Mouse (Mus musculus) stomach, embryonic 16.5 days (tissue): Measurements from ENCODE around the gene Hist1h2be. TPM values are rescaled to one million over a fixed set of nuclear protein-coding genes. Genes with fewer than 3 reads are reported as not detected.
"Not testable (repeated sequence)": the region's sequence is repeated elsewhere in the genome, so short reads cannot be mapped to it uniquely, and the experiment has no call there.

Experiments used
- ATAC-seq: fragments of 200-750 bp; cut with Nextera tagmentation; 2 replicates; pipeline ENCODE4 v1.8.0; 2017; ENCODE audit warnings: moderate number of reproducible peaks, moderate TSS enrichment; ENCODE audit not compliant: insufficient read depth, low FRiP score
- H3K27ac ChIP-seq: fragments of 300-500 bp; sonication (generic); 2 replicates; pipeline ENCODE4 v1.5.1; 2014; ENCODE audit warnings: low read length
- H3K27me3 ChIP-seq: fragments of 300-500 bp; sonication (generic); 2 replicates; pipeline ENCODE4 v1.6.1; 2014; ENCODE audit warnings: low read length, control low read depth, mixed read lengths; ENCODE audit not compliant: control insufficient read depth, insufficient read depth
- H3K36me3 ChIP-seq: fragments of 300-500 bp; sonication (generic); 2 replicates; pipeline ENCODE4 v1.6.1; 2014; ENCODE audit warnings: low read length; ENCODE audit not compliant: control insufficient read depth, insufficient read depth
- H3K4me1 ChIP-seq: fragments of 300-500 bp; sonication (generic); 2 replicates; pipeline ENCODE4 v1.6.1; 2014; ENCODE audit warnings: low read length, control low read depth, mixed read lengths; ENCODE audit not compliant: control insufficient read depth, insufficient read depth
- H3K4me2 ChIP-seq: fragments of 300-500 bp; sonication (generic); 2 replicates; pipeline ENCODE4 v1.6.1; 2014; ENCODE audit warnings: low read depth, low read length, mixed read lengths
- H3K4me3 ChIP-seq: fragments of 300-500 bp; sonication (generic); replicated peaks from 2 replicates; pipeline ENCODE4 v1.5.1; 2014; ENCODE audit warnings: mild to moderate bottlenecking, low read length
- H3K9ac ChIP-seq: fragments of 300-500 bp; sonication (generic); 2 replicates; pipeline ENCODE4 v1.6.1; 2014; ENCODE audit warnings: low read length
- H3K9me3 ChIP-seq: fragments of 300-500 bp; sonication (generic); replicated peaks from 2 replicates; pipeline ENCODE4 v1.6.1; 2016; ENCODE audit warnings: low read length, control low read depth; ENCODE audit not compliant: control insufficient read depth
- WGBS: fragments of 180-500 bp; shearing (Covaris S2); extraction: QIAGEN DNeasy Blood & Tissue Kit; methylation state at CpG from one replicate; pipeline ENCODE4 v1.1.7; 2014; 5-methylcytosine and 5-hydroxymethylcytosine counted together
- polyA plus RNA-seq: library from polyadenylated mRNA; unstranded; fragments of >200 nt; fragmentation: Nextera tagmentation; extraction: Ambion mirVana; gene quantifications from 2 replicates; pipeline ENCODE4 v1.2.1, GENCODE M21; 2015

Hist1h2be gene
- polyA plus RNA-seq, 1 experiment from 2014 or later = 3.0 TPM

DNA sequence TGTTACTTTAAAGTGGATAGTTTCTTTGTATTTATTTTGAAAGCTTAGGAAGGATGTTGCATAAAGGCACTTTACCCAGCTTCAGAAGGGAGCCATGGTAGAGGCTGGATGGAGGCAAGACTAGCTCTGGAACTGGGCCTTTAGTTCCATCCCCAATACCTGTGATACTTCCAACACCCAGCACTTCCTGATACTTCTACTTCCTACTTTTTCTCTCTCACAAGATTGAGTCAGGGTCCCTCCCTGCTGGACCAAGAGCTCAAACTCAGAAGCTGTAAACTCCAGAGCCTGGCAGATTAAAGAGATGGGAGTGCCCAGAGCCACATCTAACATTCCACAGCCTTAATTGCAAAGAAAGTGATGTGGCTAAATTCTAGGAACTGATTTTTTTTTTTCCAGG lies 36.6 kb downstream of the Hist1h2be start:
- no peak for ATAC-seq
- Histone ChIP-seq H3K4me1 (peaks cover 32% of the 10 kb centered on the region), H3K27ac (peak overlapping the region; percentile 97), H3K9me3 (no peaks in the 10 kb centered on the region), H3K27me3 (no peaks in the 10 kb centered on the region), H3K4me3 (peak overlapping the region; percentile 49), H3K4me2 (peak overlapping the region; percentile 85), H3K36me3 (no peaks in the 10 kb centered on the region), H3K9ac (peak overlapping the region; percentile 59)

DNA sequence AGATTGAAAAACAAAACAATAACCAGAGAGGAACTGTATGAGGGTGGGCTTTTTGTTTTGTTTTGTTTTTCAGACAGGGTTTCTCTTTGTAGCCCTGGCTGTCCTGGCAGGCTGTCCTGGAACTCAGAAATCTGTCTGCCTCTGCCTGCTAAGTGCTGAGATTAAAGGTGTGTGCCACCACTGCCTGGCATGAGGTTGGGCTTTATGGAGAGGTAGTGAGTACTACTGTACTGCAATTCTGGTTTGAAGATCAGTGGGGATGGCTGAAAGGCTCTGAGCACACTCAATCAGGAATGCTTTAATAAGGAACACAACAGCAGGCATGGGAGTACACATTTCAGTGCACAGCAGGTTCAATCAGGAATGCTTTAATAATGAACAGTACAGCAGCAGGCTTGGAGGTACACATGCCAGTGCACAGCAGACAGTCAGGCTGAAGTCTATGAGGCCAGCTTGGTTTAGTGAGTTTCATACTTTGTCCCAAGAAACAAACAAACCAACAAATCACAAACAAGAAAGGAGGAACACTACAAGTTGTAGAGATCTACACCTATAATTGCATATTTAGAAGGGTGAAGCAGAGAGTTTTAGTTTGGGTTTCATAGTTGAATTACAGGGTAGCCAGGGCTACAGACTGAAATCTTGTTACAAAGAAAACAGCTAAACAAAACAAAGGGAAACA lies 37.4 kb downstream of the Hist1h2be start:
- no peak overlapping the region for H3K9ac ChIP-seq
- no peak overlapping the region for H3K4me2 ChIP-seq
- no peaks in the 10 kb centered on the region for H3K36me3 ChIP-seq
- peak overlapping the region; percentile 68 for H3K27ac ChIP-seq
- no peaks in the 10 kb centered on the region for H3K9me3 ChIP-seq
- no peaks in the 10 kb centered on the region for H3K27me3 ChIP-seq
- H3K4me1 ChIP-seq = peaks cover 32% of the 10 kb centered on the region
- ATAC-seq = no peak
- no peak overlapping the region for H3K4me3 ChIP-seq

DNA sequence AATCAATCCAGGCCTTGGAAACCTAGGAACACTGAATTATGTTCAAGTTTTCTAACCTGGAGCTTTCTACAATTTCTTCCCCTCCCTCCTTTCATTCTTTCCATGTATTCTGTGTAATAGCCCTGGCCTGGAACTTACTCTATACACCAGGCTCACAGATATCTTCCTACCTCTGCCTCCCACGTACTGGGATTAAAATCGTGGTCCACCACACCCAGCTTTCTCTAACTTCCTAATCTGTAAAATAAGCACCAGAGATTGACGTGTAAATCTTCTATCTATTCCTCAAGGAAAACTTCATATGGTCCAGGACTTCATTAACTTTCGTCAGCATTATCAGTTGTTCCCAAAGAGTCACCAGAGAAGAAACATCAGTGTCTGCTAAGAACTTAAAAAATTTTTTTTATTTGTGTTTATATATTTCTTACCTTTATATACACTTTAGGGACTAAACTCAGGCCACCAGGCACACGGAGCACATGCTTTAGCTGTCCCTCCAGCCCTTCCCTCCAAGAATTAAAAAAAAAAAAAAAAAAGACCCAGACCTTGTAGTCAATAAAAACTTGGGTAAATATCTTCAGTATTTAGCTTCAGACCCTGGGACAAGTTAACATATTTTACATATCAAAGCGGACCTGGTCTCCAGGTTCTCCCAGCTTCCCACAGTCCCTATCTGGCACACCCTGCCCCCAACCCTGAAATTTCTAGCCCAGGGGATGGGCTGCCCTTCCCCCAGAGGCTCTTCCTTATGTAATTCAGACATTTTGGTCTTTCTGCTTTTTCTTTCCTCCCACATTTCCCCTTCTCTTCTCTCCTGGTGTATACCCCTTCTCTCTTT lies 38.5 kb downstream of the Hist1h2be start:
- Histone ChIP-seq H3K9ac (peak overlapping the region; percentile 70), H3K4me1 (peaks cover 32% of the 10 kb centered on the region), H3K27me3 (no peaks in the 10 kb centered on the region), H3K9me3 (no peaks in the 10 kb centered on the region), H3K27ac (peak overlapping the region; percentile 86), H3K36me3 (no peaks in the 10 kb centered on the region), H3K4me3 (peak overlapping the region; percentile 58), H3K4me2 (peak overlapping the region; percentile 83)
- no peak for ATAC-seq
- WGBS = 12% methylated on average over 6 of the region's 6 CpGs

DNA sequence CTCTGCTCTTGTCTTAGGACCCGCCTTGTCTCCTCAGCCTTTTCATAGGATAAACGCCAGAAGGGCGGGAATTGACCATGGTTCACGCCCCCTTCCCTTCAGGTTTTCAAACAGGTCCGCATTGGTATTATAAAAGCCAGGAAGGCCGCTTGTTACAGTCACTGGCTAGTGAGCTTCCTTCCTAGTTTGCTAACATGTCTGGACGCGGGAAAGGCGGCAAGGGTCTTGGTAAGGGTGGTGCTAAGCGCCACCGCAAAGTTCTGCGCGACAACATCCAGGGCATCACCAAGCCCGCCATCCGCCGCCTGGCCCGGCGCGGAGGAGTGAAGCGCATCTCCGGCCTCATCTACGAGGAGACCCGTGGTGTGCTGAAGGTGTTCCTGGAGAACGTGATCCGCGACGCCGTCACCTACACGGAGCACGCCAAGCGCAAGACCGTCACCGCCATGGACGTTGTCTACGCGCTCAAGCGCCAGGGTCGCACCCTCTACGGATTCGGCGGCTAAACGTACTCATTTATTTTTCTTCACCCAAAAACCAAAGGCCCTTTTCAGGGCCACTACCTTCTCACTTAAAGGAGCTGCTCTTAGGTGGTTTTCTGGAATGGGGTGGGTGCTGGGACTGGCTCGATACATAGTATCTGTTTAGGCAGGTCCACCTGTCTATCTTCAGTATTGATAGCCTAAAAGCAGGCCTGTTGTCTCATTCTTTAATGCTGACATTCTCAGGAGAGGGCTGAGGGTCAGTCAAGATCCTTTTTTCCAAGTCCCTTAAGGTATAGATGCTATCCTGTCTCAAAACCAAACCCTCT lies 39.3 kb downstream of the Hist1h2be start, which contains the start of gene Hist1h4d:
Gene Hist1h4d (plus strand): TSS at position 191 of the 811 bp plus-strand sequence.
- peak within 1 kb of the TSS; percentile 70 for H3K9ac ChIP-seq
- H3K27ac ChIP-seq = peak within 1 kb of the TSS; percentile 86
- no peaks in the 10 kb centered on the region for H3K36me3 ChIP-seq
- peak within 1 kb of the TSS; percentile 58 for H3K4me3 ChIP-seq
- no peaks in the 10 kb centered on the region for H3K27me3 ChIP-seq
- no peaks in the 10 kb centered on the region for H3K9me3 ChIP-seq
- under 1% methylated on average over 43 of the region's 43 CpGs for WGBS
- ATAC-seq = peak; percentile 90
- peaks cover 36% of the 10 kb centered on the region for H3K4me1 ChIP-seq
- H3K4me2 ChIP-seq = peak within 1 kb of the TSS; percentile 83

DNA sequence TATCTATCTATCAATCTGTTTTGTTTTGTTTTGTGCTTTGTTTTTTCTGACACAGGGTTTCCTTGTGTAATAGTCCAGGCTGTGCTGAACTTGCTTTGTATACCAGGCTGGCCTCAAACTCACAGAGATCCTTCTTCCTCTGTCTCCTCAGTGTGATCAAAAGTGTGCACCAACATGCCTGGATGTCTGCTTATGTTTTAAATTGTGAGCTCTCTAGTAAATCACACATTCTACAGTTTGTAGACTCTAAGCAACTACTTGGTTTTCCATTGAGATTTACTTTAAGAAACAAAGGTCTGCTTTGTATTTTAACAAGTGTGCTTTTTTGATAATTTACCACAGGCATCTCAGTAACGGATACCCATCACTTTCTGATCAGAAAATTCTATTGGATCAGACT lies 43.1 kb downstream of the Hist1h2be start:
- Histone ChIP-seq H3K27ac (no peak overlapping the region), H3K9me3 (no peaks in the 10 kb centered on the region), H3K4me3 (no peak overlapping the region), H3K9ac (no peak overlapping the region), H3K4me2 (no peak overlapping the region), H3K27me3 (no peaks in the 10 kb centered on the region), H3K4me1 (peaks cover 33% of the 10 kb centered on the region), H3K36me3 (no peaks in the 10 kb centered on the region)
- 96% methylated on average over 1 of the region's 1 CpGs for WGBS
- no peak for ATAC-seq

- H3K27ac ChIP-seq = peak overlapping the region; percentile 90
- H3K4me1 ChIP-seq = peaks cover 32% of the 10 kb centered on the region
- WGBS = 24% methylated on average over 6 of the region's 6 CpGs
- H3K9ac ChIP-seq = peak overlapping the region; percentile 64
- no peaks in the 10 kb centered on the region for H3K9me3 ChIP-seq
- ATAC-seq = no peak
- H3K27me3 ChIP-seq = no peaks in the 10 kb centered on the region
- peak overlapping the region; percentile 78 for H3K4me2 ChIP-seq
- peak overlapping the region; percentile 52 for H3K4me3 ChIP-seq
- H3K36me3 ChIP-seq = no peaks in the 10 kb centered on the region
Observed at GRCm38 (mm10) chr13:23576906-23577639, 43.9 kb downstream of the Hist1h2be start.

- Histone ChIP-seq H3K4me3 (peak overlapping the region; percentile 52), H3K36me3 (no peaks in the 10 kb centered on the region), H3K9ac (peak overlapping the region; percentile 64), H3K27ac (peak overlapping the region; percentile 90), H3K27me3 (no peaks in the 10 kb centered on the region), H3K4me1 (peaks cover 32% of the 10 kb centered on the region), H3K9me3 (no peaks in the 10 kb centered on the region), H3K4me2 (peak overlapping the region; percentile 78)
- ATAC-seq = no peak
- WGBS = 8% methylated on average over 7 of the region's 7 CpGs
Observed at GRCm38 (mm10) chr13:23576351-23576881, 44.5 kb downstream of the Hist1h2be start.

DNA sequence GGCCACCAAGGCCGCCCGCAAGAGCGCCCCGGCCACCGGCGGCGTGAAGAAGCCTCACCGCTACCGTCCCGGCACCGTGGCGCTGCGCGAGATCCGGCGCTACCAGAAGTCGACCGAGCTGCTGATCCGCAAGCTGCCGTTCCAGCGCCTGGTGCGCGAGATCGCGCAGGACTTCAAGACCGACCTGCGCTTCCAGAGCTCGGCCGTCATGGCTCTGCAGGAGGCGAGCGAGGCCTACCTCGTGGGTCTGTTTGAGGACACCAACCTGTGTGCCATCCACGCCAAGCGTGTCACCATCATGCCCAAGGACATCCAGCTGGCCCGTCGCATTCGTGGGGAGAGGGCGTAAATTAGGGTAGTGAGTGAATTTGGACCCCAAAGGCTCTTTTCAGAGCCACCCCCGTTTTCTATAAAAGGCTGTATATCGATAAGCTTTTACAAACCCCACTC lies 45.0 kb downstream of the Hist1h2be start:
- not testable (repeated sequence) for ATAC-seq, H3K36me3 ChIP-seq, H3K9me3 ChIP-seq, H3K27me3 ChIP-seq
- Histone ChIP-seq H3K4me1 (peaks cover 30% of the 10 kb centered on the region), H3K9ac (peak overlapping the region; percentile 64), H3K4me2 (peak overlapping the region; percentile 78), H3K27ac (peak overlapping the region; percentile 90), H3K4me3 (peak overlapping the region; percentile 52)
- 0% methylated on average over 8 of the region's 40 CpGs for WGBS
